Mouse (Mus musculus) CH12.LX (cell line): ENCODE data around the gene Tulp1.

ENCODE experiments used
- BHLHE40 ChIP-seq: IDR thresholded peaks from 2 replicates; pipeline ENCODE4 v1.6.1; 2011; ENCODE audit warnings: mild to moderate bottlenecking, low read depth, low read length, improper control_type of control experiment
- CTCF ChIP-seq, 2 experiments: IDR thresholded peaks in 1 of 2; conservative IDR thresholded peaks in 1 of 2; 2 replicates each; pipeline ENCODE4 v1.5.1; 2011 to 2012; ENCODE audit warnings: low read depth in 2 of 2, low read length in 2 of 2, improper control_type of control experiment in 1 of 2, inconsistent platforms in 1 of 2, mild to moderate bottlenecking in 1 of 2, moderate library complexity in 1 of 2
- E2F4 ChIP-seq: IDR thresholded peaks from 2 replicates; pipeline ENCODE4 v1.6.1; 2011; ENCODE audit warnings: low read depth, low read length, improper control_type of control experiment; ENCODE audit not compliant: insufficient replicate concordance
- KAT2A ChIP-seq: IDR thresholded peaks from 2 replicates; pipeline ENCODE4 v1.6.1; 2012; ENCODE audit warnings: low read length, improper control_type of control experiment, inconsistent platforms; ENCODE audit not compliant: insufficient replicate concordance
- MXI1 ChIP-seq: IDR thresholded peaks from 2 replicates; pipeline ENCODE4 v1.6.1; 2011; ENCODE audit warnings: mild to moderate bottlenecking, low read depth, low read length, improper control_type of control experiment
- POLR2A ChIP-seq: IDR thresholded peaks from 2 replicates; pipeline ENCODE4 v1.6.1; 2011; ENCODE audit warnings: low read depth, mild to moderate bottlenecking, improper control_type of control experiment, low read length
- ZKSCAN1 ChIP-seq: IDR thresholded peaks from 2 replicates; pipeline ENCODE4 v1.6.1; 2012; ENCODE audit warnings: low read depth, inconsistent platforms, low read length, improper control_type of control experiment, borderline replicate concordance

GRCm38 (mm10) chr17:28332113-28332914 is 32.7 kb downstream of the Tulp1 start:
- TF ChIP-seq ZKSCAN1: no peak
- no peak for TF ChIP-seq CTCF (conservative IDR thresholded peaks at IDR 0.05 in 1 of 2, IDR thresholded peaks at IDR 0.05 in 1 of 2; ENCODE audit: low read depth in 2 of 2, low read length in 2 of 2)
- no peak for TF ChIP-seq KAT2A
- TF ChIP-seq BHLHE40: no peak
- no peak for TF ChIP-seq E2F4
- peak; percentile 63; the same call in 1 of the 2 replicates for TF ChIP-seq POLR2A
- no peak for TF ChIP-seq MXI1
